Mouse (Mus musculus) limb, embryonic 13.5 days (tissue): ENCODE data around the gene Ibtk. TPM values are rescaled to one million over a fixed set of nuclear protein-coding genes. Genes with fewer than 3 reads are reported as not detected.

Source experiments
- ATAC-seq: fragments of 200-750 bp; cut with Nextera tagmentation; 2 replicates; pipeline ENCODE4 v1.8.0; 2017; ENCODE audit warnings: low read depth, moderate number of reproducible peaks, moderate TSS enrichment; ENCODE audit not compliant: low FRiP score
- H3K27ac ChIP-seq: fragments of 300-500 bp; sonication (generic); 2 replicates; pipeline ENCODE4 v1.5.1; 2015; ENCODE audit warnings: inconsistent platforms, mild to moderate bottlenecking, moderate library complexity
- H3K27me3 ChIP-seq: fragments of 300-500 bp; sonication (generic); 2 replicates; pipeline ENCODE4 v1.6.1; 2015; ENCODE audit warnings: mild to moderate bottlenecking, inconsistent platforms
- H3K36me3 ChIP-seq: fragments of 300-500 bp; sonication (generic); 2 replicates; pipeline ENCODE4 v1.6.1; 2015; ENCODE audit warnings: inconsistent platforms, mild to moderate bottlenecking, moderate library complexity
- H3K4me1 ChIP-seq: fragments of 300-500 bp; sonication (generic); 2 replicates; pipeline ENCODE4 v1.6.1; 2015; ENCODE audit warnings: inconsistent platforms
- H3K4me2 ChIP-seq: fragments of 300-500 bp; sonication (generic); replicated peaks from 2 replicates; pipeline ENCODE4 v1.6.1; 2015; ENCODE audit warnings: inconsistent platforms, mild to moderate bottlenecking, moderate library complexity
- H3K4me3 ChIP-seq: fragments of 300-500 bp; sonication (generic); 2 replicates; pipeline ENCODE4 v1.5.1; 2015; ENCODE audit warnings: moderate library complexity, mild to moderate bottlenecking, inconsistent platforms
- H3K9ac ChIP-seq: fragments of 300-500 bp; sonication (generic); 2 replicates; pipeline ENCODE4 v1.6.1; 2015; ENCODE audit warnings: mild to moderate bottlenecking, inconsistent platforms
- H3K9me3 ChIP-seq: fragments of 300-500 bp; sonication (generic); 2 replicates; pipeline ENCODE4 v1.6.1; 2016; ENCODE audit warnings: inconsistent platforms
- WGBS: fragments of 180-500 bp; shearing (Covaris S2); methylation state at CpG from one replicate; pipeline ENCODE4 v1.1.7; 2015; 5-methylcytosine and 5-hydroxymethylcytosine counted together
- polyA plus RNA-seq: library from polyadenylated mRNA; unstranded; fragments of >200 nt; fragmentation: Nextera tagmentation; extraction: Ambion mirVana; gene quantifications from 2 replicates; pipeline ENCODE4 v1.2.1, GENCODE M21; 2015

Gene Ibtk
- polyA plus RNA-seq, 1 experiment from 2014 or later, result 37.8 TPM

DNA sequence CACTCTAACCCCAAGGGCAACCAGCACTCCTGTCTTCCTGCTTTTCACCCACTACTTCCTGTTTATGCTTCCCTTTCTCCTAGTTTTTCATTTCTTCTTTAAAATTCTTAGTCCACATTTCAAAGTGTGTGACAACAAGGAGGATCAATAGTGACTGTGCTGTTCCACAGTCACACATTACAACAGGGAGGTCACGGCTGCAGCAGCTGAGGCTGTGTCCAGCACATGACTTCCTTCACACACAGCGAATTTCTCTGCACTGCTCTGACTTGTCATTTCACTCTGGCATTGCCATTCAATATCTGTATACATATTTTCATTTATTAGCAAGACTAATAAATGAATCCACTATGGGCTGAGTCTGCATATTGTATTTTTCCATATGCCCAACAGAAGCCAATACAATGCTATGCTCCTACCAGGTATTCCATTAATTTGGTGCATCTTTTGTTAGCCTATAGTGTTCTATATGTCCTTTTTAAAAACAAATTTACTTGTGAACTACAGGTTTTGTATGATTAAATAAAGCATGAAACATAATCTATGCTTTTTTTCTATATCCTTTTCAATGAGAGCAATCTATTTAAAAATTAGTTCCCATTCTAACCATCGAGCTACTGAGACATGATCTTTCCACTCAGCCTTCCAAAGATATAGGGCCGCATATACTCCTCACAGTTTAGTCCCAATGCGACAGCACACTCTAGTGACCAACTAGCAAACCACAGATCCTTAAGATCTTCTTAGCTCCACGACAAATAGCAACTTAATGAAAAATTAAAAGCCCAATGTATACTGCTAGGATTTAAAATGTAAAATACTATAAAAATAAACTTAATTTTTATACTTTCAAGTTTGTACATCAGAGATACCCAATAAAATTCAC lies 55.7 kb downstream of the Ibtk start:
- Histone ChIP-seq H3K4me1 (no peaks in the 10 kb centered on the region), H3K4me3 (no peak overlapping the region), H3K9me3 (no peaks in the 10 kb centered on the region), H3K27ac (no peak overlapping the region), H3K27me3 (no peaks in the 10 kb centered on the region), H3K4me2 (no peak overlapping the region), H3K36me3 (peaks cover 54% of the 10 kb centered on the region), H3K9ac (no peak overlapping the region)
- 76% methylated on average over 6 of the region's 6 CpGs for WGBS
- no peak; the same call in 1 of the 2 replicates for ATAC-seq

DNA sequence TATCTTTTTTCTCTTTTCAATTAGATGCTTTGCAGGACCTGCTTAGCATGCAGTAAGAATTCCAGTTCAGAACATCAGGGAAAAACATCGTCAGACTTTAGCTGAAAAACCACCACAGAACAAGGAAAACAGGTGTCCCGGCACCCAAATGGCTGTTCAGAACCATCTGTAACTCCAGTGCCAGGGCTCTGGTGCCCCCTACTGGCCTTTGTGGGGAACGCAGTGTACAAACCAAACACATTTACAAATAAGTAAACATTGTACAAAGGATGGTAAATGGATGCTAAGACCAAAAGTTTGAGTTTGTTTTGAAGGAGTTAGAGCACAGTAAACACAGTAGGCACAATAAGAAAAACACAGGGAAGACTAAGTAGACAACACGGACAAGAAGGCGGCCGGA lies 64.1 kb downstream of the Ibtk start:
- Histone ChIP-seq H3K9me3 (peaks cover 13% of the 10 kb centered on the region), H3K27ac (no peak overlapping the region), H3K4me3 (no peak overlapping the region), H3K36me3 (peaks cover 45% of the 10 kb centered on the region), H3K9ac (no peak overlapping the region), H3K4me2 (no peak overlapping the region), H3K4me1 (no peaks in the 10 kb centered on the region), H3K27me3 (no peaks in the 10 kb centered on the region)
- ATAC-seq, result no peak
- 90% methylated on average over 6 of the region's 6 CpGs for WGBS

DNA sequence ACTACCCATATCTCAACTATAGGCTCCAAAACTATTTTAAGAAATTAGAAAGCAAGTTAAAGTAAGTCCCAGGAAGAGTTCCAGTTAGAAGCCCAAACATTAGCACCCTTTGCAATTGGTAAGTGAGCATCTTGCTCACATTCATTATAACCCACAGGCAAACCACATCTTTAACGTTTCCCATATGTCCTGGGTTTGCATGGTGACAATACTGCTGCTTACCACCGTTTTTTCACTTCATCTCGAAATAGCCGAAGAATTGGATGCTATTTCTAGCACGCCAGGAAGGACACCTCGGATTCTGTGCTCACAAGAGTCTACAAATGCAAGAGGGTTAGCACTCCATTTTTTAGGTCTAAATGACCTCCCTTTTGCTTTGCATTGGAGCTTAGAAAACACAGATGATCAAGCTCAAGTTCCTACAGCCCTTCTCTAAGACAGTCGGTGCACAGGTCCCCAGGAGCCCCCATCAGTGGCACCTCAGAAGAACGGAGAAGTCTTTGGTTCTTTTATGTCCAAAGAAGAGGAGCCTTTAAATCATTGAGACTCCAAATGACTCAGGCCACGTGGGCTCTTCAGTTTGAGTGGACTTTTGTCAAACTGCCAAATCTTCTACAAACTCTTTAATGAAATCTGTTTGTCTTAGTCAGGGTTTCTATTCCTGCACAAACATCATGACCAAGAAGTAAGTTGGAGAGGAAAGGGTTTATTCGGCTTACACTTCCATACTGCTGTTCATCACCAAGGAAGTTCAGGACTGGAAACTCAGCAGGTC lies 73.8 kb downstream of the Ibtk start:
- WGBS, result 68% methylated on average over 10 of the region's 10 CpGs
- Histone ChIP-seq H3K4me3 (no peak overlapping the region), H3K27me3 (no peaks in the 10 kb centered on the region), H3K4me1 (peaks cover 6% of the 10 kb centered on the region; the same call in 1 of the 2 replicates), H3K9ac (no peak overlapping the region), H3K4me2 (no peak overlapping the region), H3K9me3 (no peaks in the 10 kb centered on the region), H3K36me3 (no peaks in the 10 kb centered on the region), H3K27ac (no peak overlapping the region)
- no peak for ATAC-seq

DNA sequence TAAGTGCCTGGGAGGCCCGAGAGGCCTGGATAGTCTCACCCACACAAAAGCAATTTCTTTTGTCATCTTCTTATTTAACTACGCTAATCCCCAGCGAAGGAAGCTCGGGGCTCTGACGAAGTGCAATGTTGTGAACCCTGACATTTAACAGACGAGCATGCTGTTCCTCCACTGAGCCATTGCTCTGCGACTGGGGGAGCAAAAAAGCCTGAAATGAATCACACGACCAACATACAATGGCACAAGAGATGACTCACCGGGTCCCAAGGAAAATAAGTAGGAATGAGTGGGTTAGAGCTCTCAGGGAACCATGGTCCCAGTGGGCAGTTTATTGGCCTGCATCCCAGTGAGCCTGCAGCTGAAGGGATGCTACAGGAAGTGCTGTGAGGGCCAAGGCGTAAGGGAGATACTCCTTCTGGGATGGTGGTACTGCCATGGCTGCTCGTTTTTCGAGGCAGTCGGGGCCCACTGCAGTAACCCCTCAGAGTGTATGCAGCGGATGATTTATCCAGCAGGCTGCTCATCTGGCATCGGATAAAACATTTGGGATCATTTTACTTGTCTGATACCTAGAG lies 75.1 kb downstream of the Ibtk start:
- Histone ChIP-seq H3K4me3 (no peak overlapping the region), H3K27me3 (no peaks in the 10 kb centered on the region), H3K27ac (no peak overlapping the region), H3K36me3 (no peaks in the 10 kb centered on the region), H3K4me2 (no peak overlapping the region), H3K9me3 (no peaks in the 10 kb centered on the region), H3K9ac (no peak overlapping the region), H3K4me1 (peaks cover 6% of the 10 kb centered on the region; the same call in 1 of the 2 replicates)
- 55% methylated on average over 15 of the region's 15 CpGs for WGBS
- peak; percentile 11; the same call in 1 of the 2 replicates for ATAC-seq

DNA sequence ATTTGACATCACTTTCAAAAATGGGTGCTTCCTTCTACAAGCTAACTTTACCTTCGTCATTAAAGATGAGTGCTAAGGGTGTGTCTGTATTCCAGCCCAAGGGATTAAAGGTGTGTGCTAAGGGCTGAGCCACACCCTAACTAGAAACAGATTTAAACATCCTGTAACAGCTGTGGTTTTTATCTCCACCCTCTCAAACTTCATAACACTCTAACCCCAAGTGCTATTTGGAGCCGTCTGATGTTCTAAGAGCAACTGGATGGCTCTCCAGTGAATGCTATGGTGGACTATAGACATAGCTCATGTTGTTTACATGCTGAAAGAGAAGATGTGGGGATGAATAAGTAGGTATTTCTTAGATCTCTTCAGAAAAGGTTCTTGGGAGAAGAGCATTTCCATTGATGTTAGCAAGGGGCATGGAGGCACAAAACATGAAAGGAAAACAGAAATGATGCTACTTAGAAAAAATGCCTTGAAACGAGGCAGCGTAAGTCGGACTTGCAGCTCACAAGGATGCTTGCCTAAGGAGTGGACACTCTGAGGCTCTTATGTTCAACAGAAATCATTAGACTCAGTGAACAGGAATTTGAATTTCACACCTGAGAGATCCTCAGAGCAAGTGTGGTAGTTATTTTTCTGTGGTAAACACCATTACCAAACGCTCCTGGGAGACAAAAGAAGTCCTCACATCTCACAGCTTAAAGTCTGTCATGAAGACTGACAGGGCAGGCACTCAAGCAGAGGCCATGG lies 77.4 kb downstream of the Ibtk start:
- 71% methylated on average over 6 of the region's 6 CpGs for WGBS
- no peak for ATAC-seq
- no peak overlapping the region for H3K4me2 ChIP-seq
- H3K27ac ChIP-seq, result no peak overlapping the region
- no peak overlapping the region for H3K4me3 ChIP-seq
- H3K4me1 ChIP-seq, result peaks cover 6% of the 10 kb centered on the region; the same call in 1 of the 2 replicates
- H3K9ac ChIP-seq, result no peak overlapping the region
- no peaks in the 10 kb centered on the region for H3K9me3 ChIP-seq
- no peaks in the 10 kb centered on the region for H3K36me3 ChIP-seq
- no peaks in the 10 kb centered on the region for H3K27me3 ChIP-seq

DNA sequence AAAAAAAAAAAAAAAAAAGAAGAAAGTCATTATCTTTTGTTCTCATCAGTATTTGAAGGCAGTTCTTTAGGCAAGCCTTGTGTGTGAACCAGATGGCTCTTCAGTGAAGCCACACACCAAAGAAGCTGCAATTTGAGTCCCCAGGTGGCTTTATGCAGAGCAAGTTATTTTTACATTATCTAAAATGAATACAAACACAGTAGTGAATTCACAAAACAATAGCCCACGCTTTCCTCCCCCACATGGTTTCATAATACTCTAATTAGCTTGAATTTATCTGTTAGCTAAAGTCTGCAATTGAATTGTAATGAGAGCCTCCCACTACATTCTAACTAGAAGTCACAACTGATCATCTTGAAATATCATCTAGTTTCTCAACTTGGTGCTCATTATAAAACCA lies 84.8 kb downstream of the Ibtk start:
- WGBS, result 79% methylated on average over 1 of the region's 1 CpGs
- H3K9ac ChIP-seq, result no peak overlapping the region
- H3K36me3 ChIP-seq, result no peaks in the 10 kb centered on the region
- no peaks in the 10 kb centered on the region for H3K4me1 ChIP-seq
- no peaks in the 10 kb centered on the region for H3K27me3 ChIP-seq
- H3K4me2 ChIP-seq, result no peak overlapping the region
- no peak overlapping the region for H3K27ac ChIP-seq
- no peak overlapping the region for H3K4me3 ChIP-seq
- no peak for ATAC-seq
- no peaks in the 10 kb centered on the region for H3K9me3 ChIP-seq

DNA sequence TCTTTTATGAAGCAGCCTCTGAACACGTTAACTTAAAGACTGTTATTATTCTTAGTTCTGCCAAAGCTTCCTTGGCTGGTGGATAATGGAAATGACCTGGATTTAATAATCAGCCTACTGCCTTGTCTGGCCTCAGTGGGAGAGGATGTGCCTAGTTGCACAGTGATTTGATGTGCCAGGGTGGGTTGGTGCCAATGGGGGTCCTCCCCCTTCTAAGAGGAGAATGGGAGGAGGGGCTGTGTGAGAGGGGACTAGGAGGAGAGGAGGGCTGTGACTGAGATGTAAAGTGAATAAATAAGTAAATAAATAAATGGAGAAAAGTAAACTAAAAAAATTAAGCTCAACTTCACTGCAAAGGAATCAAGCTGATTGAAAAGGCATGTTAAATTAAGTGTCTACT lies 85.3 kb downstream of the Ibtk start:
- H3K4me3 ChIP-seq, result no peak overlapping the region
- no peaks in the 10 kb centered on the region for H3K9me3 ChIP-seq
- 66% methylated on average over 1 of the region's 1 CpGs for WGBS
- no peak overlapping the region for H3K27ac ChIP-seq
- ATAC-seq, result no peak
- no peak overlapping the region for H3K4me2 ChIP-seq
- H3K27me3 ChIP-seq, result no peaks in the 10 kb centered on the region
- no peaks in the 10 kb centered on the region for H3K36me3 ChIP-seq
- no peak overlapping the region for H3K9ac ChIP-seq
- H3K4me1 ChIP-seq, result no peaks in the 10 kb centered on the region

DNA sequence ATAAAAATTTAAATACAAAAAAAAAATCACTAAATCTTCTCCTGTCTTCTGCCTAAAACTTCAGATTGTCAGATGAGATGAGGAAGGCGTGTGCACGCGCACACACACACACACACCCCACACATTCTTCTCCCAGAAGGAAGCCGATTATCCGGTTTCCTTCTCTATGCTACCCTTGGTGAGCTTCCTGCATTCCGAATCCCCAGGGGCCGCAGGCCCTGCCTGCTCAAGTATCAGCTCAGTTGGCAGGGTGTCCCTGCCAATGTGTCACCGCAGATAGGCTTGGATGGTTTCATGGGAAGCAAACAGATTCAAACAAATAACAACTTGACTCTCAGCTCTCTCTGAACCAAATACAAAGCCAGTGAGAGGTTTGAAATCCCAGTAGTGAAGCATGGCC lies 86.0 kb downstream of the Ibtk start:
- Histone ChIP-seq H3K4me3 (no peak overlapping the region), H3K9ac (no peak overlapping the region), H3K4me2 (no peak overlapping the region), H3K9me3 (no peaks in the 10 kb centered on the region), H3K27me3 (no peaks in the 10 kb centered on the region), H3K27ac (no peak overlapping the region), H3K4me1 (no peaks in the 10 kb centered on the region), H3K36me3 (no peaks in the 10 kb centered on the region)
- 51% methylated on average over 8 of the region's 8 CpGs for WGBS
- no peak for ATAC-seq

DNA sequence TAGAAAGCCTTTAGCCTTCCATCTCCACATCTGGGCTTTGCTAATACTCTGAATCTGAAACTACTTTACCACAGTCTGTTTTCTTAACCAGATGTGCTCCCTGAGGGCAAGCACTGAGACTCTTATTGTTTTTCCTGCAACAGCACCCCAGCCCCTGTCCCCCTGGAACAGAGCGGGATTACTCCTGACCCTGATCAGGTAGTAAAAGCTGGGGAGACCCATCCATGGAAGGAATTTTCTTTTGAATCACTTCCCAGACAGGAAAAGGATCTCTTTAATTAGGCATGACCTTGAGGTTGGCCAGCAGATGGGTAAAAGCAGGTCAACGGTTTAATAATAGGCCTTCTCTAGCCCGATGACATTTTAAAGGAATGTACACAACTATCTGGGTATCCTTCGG lies 95.7 kb downstream of the Ibtk start:
- Histone ChIP-seq H3K27me3 (no peaks in the 10 kb centered on the region), H3K9ac (no peak overlapping the region), H3K9me3 (no peaks in the 10 kb centered on the region), H3K4me2 (no peak overlapping the region), H3K27ac (no peak overlapping the region), H3K36me3 (no peaks in the 10 kb centered on the region), H3K4me1 (no peaks in the 10 kb centered on the region), H3K4me3 (no peak overlapping the region)
- no peak; the same call in 1 of the 2 replicates for ATAC-seq
- WGBS, result 45% methylated on average over 4 of the region's 4 CpGs

DNA sequence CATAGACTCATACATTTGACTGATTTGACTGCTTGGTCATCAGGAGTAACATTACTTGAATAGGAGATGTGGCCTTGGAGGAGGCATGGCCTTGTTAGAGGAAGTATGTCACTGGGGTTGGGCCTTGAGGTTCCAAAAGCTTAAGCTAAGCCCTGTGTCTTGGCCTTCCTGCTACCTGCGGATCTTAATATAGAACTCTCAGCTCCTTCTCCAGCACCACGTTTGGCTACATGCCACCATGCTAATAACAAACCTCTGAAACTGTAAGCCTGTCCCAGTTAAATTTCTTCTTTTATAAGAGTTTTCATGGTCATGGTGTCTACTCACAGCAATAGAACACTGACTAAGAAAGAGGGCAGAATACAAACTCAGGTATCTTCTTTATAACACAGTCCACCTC lies 110.9 kb downstream of the Ibtk start:
- no peak overlapping the region for H3K4me2 ChIP-seq
- H3K9me3 ChIP-seq, result no peaks in the 10 kb centered on the region
- H3K36me3 ChIP-seq, result no peaks in the 10 kb centered on the region
- WGBS, result 74% methylated on average over 2 of the region's 2 CpGs
- no peak overlapping the region for H3K4me3 ChIP-seq
- no peak overlapping the region for H3K27ac ChIP-seq
- H3K4me1 ChIP-seq, result no peaks in the 10 kb centered on the region
- no peaks in the 10 kb centered on the region for H3K27me3 ChIP-seq
- H3K9ac ChIP-seq, result no peak overlapping the region
- ATAC-seq, result no peak
